Mouse (Mus musculus) kidney, adult 2 months (tissue): Measurements from ENCODE around the gene Eml3. TPM values are rescaled to one million over a fixed set of nuclear protein-coding genes. Genes with fewer than 3 reads are reported as not detected.
"Not testable (repeated sequence)": the region's sequence is repeated elsewhere in the genome, so short reads cannot be mapped to it uniquely, and the experiment has no call there.

Experiments used
- DNase-seq: peaks from one replicate; pipeline ENCODE4 v3.0.0; 2021
- H3K27ac ChIP-seq: fragments of 200-500 bp; 2 replicates; pipeline ENCODE4 v1.5.1; 2012; ENCODE audit warnings: low read depth, low read length, control low read depth, inconsistent platforms; ENCODE audit not compliant: insufficient read depth
- H3K27me3 ChIP-seq: fragments of 200-500 bp; replicated peaks from 2 replicates; pipeline ENCODE4 v1.6.1; 2012; ENCODE audit warnings: mild to moderate bottlenecking, moderate library complexity, low read length, inconsistent platforms; ENCODE audit not compliant: control insufficient read depth, insufficient read depth
- H3K36me3 ChIP-seq: fragments of 200-500 bp; 2 replicates; pipeline ENCODE4 v1.6.1; 2012; ENCODE audit warnings: mild to moderate bottlenecking, moderate library complexity, low read length, inconsistent platforms; ENCODE audit not compliant: control insufficient read depth, insufficient read depth
- H3K4me1 ChIP-seq: fragments of 200-500 bp; 2 replicates; pipeline ENCODE4 v1.6.1; 2011; ENCODE audit warnings: low read length; ENCODE audit not compliant: control insufficient read depth, insufficient read depth
- H3K4me3 ChIP-seq: fragments of 200-500 bp; 2 replicates; pipeline ENCODE4 v1.5.1; 2011; ENCODE audit warnings: mild to moderate bottlenecking, low read depth, low read length, control low read depth; ENCODE audit not compliant: insufficient read depth
- CTCF ChIP-seq: fragments of 200-500 bp; conservative IDR thresholded peaks from 2 replicates; pipeline ENCODE4 v1.5.1; 2011; ENCODE audit warnings: low read depth, mild to moderate bottlenecking, control low read depth, low read length, moderate library complexity, mixed read lengths; ENCODE audit not compliant: insufficient read depth, insufficient read length
- POLR2A ChIP-seq: fragments of 200-500 bp; IDR thresholded peaks from one replicate; pipeline ENCODE4 v1.6.1; 2011; ENCODE audit warnings: low read depth, low read length, control low read depth
- WGBS: fragments of 180-500 bp; shearing (Covaris S2); methylation state at CpG from one replicate; pipeline ENCODE4 v1.1.7; 2018; 5-methylcytosine and 5-hydroxymethylcytosine counted together
- polyA plus RNA-seq: library from polyadenylated mRNA; depleted of rRNA; stranded (reverse); fragments of >200 nt; gene quantifications from 2 replicates; pipeline ENCODE4 v1.2.3, GENCODE M21; 2012

The Eml3 gene
- polyA plus RNA-seq, 1 experiment, result 35.7 TPM

DNA sequence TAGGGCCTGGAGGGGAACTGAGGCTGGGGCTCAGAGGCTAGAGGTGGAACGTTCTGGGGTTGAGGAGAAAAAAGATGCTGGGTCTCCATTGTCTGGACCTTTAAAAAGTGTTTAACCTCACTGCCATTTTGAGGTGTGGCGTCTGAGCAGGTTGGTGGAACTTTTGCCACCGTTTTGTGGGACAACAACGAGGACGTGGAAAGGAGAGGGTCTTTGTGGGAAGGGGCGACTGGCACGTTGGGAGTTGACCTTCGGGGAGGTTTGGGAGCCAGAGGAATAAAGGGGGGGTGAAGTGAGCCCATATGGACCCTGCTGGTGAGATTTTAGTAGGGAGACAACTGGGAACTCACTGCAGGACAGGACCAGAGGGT, 38.0 kb downstream of the Eml3 start:
- Histone ChIP-seq H3K27ac (peak overlapping the region; percentile 33; the same call in 1 of the 2 replicates), H3K27me3 (no peaks in the 10 kb centered on the region), H3K4me1 (peaks cover 4% of the 10 kb centered on the region; the same call in 1 of the 2 replicates), H3K36me3 (peaks cover 6% of the 10 kb centered on the region), H3K4me3 (peak overlapping the region; percentile 75)
- no peak for DNase-seq
- TF ChIP-seq POLR2A (no peak), CTCF (no peak)
- WGBS, result 0% methylated on average over 8 of the region's 8 CpGs

DNA sequence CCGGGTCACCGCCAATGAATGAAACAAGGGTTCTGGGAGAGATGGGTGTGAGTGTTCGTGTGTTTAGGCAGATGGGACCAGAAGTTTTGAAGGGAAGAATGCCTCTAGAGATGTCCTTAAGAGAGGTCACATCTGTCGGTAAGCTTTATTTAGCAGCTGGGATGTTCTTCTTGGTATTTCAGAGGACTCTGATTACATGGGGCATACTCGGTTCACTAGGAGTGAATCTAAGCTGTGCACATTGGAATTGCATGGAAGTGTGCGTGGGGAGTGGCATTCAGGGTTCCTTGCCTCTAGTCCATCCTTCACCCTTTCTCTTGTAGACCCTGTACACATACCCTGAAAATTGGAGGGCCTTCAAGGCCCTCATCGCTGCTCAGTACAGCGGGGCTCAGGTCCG, 38.5 kb downstream of the Eml3 start:
- H3K27me3 ChIP-seq, result no peaks in the 10 kb centered on the region
- H3K4me3 ChIP-seq, result peak overlapping the region; percentile 75
- H3K4me1 ChIP-seq, result peaks cover 4% of the 10 kb centered on the region; the same call in 1 of the 2 replicates
- WGBS, result 7% methylated on average over 9 of the region's 9 CpGs
- peaks cover 6% of the 10 kb centered on the region for H3K36me3 ChIP-seq
- H3K27ac ChIP-seq, result no peak overlapping the region
- no peak for TF ChIP-seq POLR2A
- no peak for DNase-seq

DNA sequence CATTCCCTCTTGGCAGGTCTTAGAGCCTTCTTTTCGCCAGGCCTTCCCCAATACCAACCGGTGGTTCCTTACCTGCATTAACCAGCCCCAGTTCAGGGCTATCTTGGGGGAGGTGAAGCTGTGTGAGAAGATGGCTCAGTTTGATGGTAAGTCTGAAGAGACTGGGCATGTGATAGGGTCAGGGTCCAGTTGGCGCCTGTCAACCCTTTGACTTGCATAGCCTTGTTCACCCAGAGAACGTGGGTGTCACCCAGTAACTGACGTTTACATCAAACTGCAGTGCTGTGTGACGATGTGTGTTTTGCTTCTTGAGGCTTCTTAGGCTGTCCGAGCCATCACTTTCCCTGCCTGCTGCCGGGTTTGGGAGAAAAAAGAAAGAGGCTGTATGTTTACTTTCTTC, 43.1 kb downstream of the Eml3 start:
- H3K4me3 ChIP-seq, H3K4me1 ChIP-seq, H3K27me3 ChIP-seq, H3K27ac ChIP-seq: not testable (repeated sequence)
- DNase-seq, result peak; percentile 62
- H3K36me3 ChIP-seq, result peaks cover 10% of the 10 kb centered on the region
- 74% methylated on average over 8 of the region's 8 CpGs for WGBS

DNA sequence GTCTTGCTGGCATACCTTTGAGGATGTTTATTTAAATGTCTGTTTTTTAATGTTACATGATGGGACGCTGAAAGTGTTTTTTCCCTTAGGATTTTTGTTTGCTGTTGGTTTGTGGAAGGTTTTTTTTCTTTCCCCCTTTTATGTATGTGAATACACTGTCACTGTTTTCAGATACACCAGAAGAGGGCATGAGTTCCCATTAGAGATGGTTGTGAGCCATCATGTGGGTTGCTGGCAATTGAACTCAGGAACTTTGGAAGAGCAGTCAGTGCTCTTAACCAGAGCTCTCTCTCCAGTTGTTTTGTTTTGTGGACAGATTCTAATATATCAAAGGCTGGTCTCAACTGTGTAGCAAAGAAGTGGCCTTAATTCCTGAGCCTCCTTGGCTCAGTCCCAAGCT, 45.3 kb downstream of the Eml3 start:
- DNase-seq, result no peak
- no peak for TF ChIP-seq CTCF
- TF ChIP-seq POLR2A, result no peak
- WGBS, result 96% methylated on average over 1 of the region's 1 CpGs
- Histone ChIP-seq H3K4me1 (peaks cover 2% of the 10 kb centered on the region; the same call in 1 of the 2 replicates), H3K27ac (no peak overlapping the region), H3K36me3 (peaks cover 10% of the 10 kb centered on the region), H3K4me3 (no peak overlapping the region), H3K27me3 (no peaks in the 10 kb centered on the region)

GRCm38 (mm10) chr19:8975491-8975890, 46.1 kb downstream of the Eml3 start:
- Histone ChIP-seq H3K4me1 (peaks cover 2% of the 10 kb centered on the region; the same call in 1 of the 2 replicates), H3K36me3 (peaks cover 9% of the 10 kb centered on the region), H3K27ac (no peak overlapping the region), H3K27me3 (no peaks in the 10 kb centered on the region), H3K4me3 (no peak overlapping the region)
- WGBS, result 96% methylated on average over 2 of the region's 2 CpGs
- TF ChIP-seq POLR2A, result no peak
- no peak for TF ChIP-seq CTCF
- DNase-seq, result no peak

- no peak overlapping the region for H3K27ac ChIP-seq
- no peaks in the 10 kb centered on the region for H3K27me3 ChIP-seq
- H3K4me1 ChIP-seq, result peaks cover 2% of the 10 kb centered on the region; the same call in 1 of the 2 replicates
- H3K36me3 ChIP-seq, result peaks cover 8% of the 10 kb centered on the region
- 42% methylated on average over 3 of the region's 3 CpGs for WGBS
- TF ChIP-seq POLR2A (no peak), CTCF (peak; percentile 84)
- DNase-seq, result peak; percentile 68
- no peak overlapping the region for H3K4me3 ChIP-seq
Observed at GRCm38 (mm10) chr19:8976535-8976934, 47.2 kb downstream of the Eml3 start.

DNA sequence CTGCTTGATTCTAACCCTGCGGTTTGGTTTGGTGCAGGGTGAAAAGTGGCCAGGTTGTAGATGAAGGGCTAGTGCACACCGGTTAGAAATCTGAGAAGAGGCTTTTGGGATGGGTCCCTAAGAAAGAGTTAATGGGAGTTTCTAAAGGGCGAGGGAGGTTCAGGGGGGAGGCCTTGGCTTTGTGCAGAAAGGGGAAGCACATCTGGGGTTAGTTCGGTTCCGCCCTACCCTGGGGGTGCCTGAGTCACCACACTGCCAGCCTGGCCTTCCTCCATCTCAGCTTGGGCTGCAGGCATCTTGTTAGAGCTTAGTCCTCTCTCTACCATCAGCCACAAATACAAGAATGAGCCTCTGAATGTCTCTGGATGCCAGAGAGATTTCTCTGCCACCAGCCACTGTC, 51.4 kb downstream of the Eml3 start:
- Histone ChIP-seq H3K4me1 (peaks cover 2% of the 10 kb centered on the region; the same call in 1 of the 2 replicates), H3K27ac (no peak overlapping the region), H3K27me3 (no peaks in the 10 kb centered on the region), H3K4me3 (no peak overlapping the region), H3K36me3 (no peaks in the 10 kb centered on the region; the same call in 1 of the 2 replicates)
- WGBS, result 61% methylated on average over 5 of the region's 5 CpGs
- DNase-seq, result no peak
- TF ChIP-seq CTCF (no peak), POLR2A (no peak)
